Mouse (Mus musculus) lung, postnatal 0 days (tissue): ENCODE results near the gene Clybl.

ENCODE experiments used
- CTCF ChIP-seq: IDR thresholded peaks from 2 replicates; pipeline ENCODE4 v1.5.1; 2016; ENCODE audit warnings: antibody characterized with exemption, mild to moderate bottlenecking
- EP300 ChIP-seq: IDR thresholded peaks from 2 replicates; pipeline ENCODE4 v1.6.1; 2016; ENCODE audit warnings: antibody characterized with exemption, mild to moderate bottlenecking, control low read depth

GRCm38 (mm10) chr14:122336957-122337356, 155.5 kb downstream of the Clybl start:
- no peak for TF ChIP-seq CTCF
- no peak for TF ChIP-seq EP300
